Comparison of ENCODE assay signal across 20 mouse cellular contexts in the genomic region with DNA sequence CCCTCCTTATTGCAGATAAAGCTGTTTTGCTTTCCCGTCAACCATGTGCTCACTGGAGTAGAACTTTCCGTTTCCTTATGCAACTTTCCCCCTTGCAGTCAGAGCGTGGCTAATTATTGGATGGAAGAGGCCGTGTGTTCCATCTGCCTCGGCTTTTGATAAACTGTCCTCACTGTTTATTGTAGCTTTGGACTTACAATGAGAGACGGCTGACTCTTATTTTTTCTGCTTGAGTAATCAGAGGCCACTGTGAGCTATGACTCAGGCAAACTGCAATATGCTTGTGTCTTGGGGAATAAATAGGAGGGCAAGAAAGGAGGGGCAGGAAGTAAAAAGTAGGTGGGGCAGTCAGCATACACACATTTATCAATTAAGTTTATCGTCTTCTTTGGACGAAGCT. TPM values are rescaled to one million over a fixed set of nuclear protein-coding genes. Genes with fewer than 3 reads are reported as not detected.
DNase-seq lines count a peak whose midpoint lies in the region; ATAC-seq lines count a peak whose summit lies in the region.
"Had no signal": no experiment of that assay in that cellular context is flagged by ENCODE, and none has a peak within 500 bp of the region (broad histone marks: within the 10 kb centered on the region; RNA-seq: fewer than 3 reads in every experiment).

No protein-coding gene starts in this region.

- H3K36me3 ChIP-seq in embryonic facial prominence, embryonic 14.5 days (ENCODE audit: control insufficient read depth, insufficient read depth, low read length): no peaks in the 10 kb centered on the region
- no peaks in the 10 kb centered on the region for H3K36me3 ChIP-seq in embryonic facial prominence, embryonic 10.5 days (replicated peaks)
- H3K36me3 ChIP-seq: heart, embryonic 10.5 days; kidney, embryonic 15.5 days had no signal

- H3K27ac ChIP-seq in embryonic facial prominence, embryonic 14.5 days (replicated peaks; ENCODE audit: low read depth, low read length): no peak overlapping the region
- no peak overlapping the region for H3K27ac ChIP-seq in embryonic facial prominence, embryonic 10.5 days (replicated peaks)
- H3K27ac ChIP-seq: heart, embryonic 10.5 days; kidney, embryonic 15.5 days; layer of hippocampus, adult 2 months; liver, embryonic 14.5 days had no signal

- no peak overlapping the region for H3K9ac ChIP-seq in embryonic facial prominence, embryonic 14.5 days (ENCODE audit: low read depth, low read length)
- H3K9ac ChIP-seq: kidney, embryonic 15.5 days; liver, embryonic 14.5 days had no signal

- no peak overlapping the region for H3K4me3 ChIP-seq in embryonic facial prominence, embryonic 14.5 days (ENCODE audit: low read depth, low read length)
- no peak overlapping the region for H3K4me3 ChIP-seq in embryonic facial prominence, embryonic 10.5 days
- H3K4me3 ChIP-seq: heart, embryonic 10.5 days; kidney, embryonic 15.5 days; layer of hippocampus, adult 2 months had no signal

- no peaks in the 10 kb centered on the region; the same call in 1 of the 2 replicates for H3K4me1 ChIP-seq in embryonic facial prominence, embryonic 14.5 days (ENCODE audit: control insufficient read depth, insufficient read depth, low read length)
- H3K4me1 ChIP-seq in embryonic facial prominence, embryonic 10.5 days: peaks cover 12% of the 10 kb centered on the region

- ATAC-seq in embryonic facial prominence, embryonic 14.5 days (ENCODE audit: low read depth): no peak
- ATAC-seq: forebrain, embryonic 14.5 days had no signal

- no peaks in the 10 kb centered on the region for H3K9me3 ChIP-seq in embryonic facial prominence, embryonic 14.5 days (ENCODE audit: control insufficient read depth, low read length)
- H3K9me3 ChIP-seq in embryonic facial prominence, embryonic 10.5 days: no peaks in the 10 kb centered on the region
- H3K9me3 ChIP-seq: heart, embryonic 10.5 days; kidney, embryonic 15.5 days had no signal

- peak; percentile 10 for DNase-seq in embryonic facial prominence, embryonic 14.5 days (ENCODE audit: low spot score)
- no peak for DNase-seq in embryonic facial prominence, embryonic 10.5 days (ENCODE audit: low spot score)
- DNase-seq in left cerebral cortex, postnatal 4 days: peak; percentile 4
- no peak for DNase-seq in left cerebral cortex, postnatal 14 days (ENCODE audit: low spot score in 2 of 2)
- peak; percentile 23 for DNase-seq in NIH3T3 (ENCODE audit: low read depth)
- peak; percentile 81 for DNase-seq in retina, postnatal 1 day
- DNase-seq in adrenal gland, postnatal 36 days: no peak
- no peak for DNase-seq in lung, postnatal 14 days
- DNase-seq: adrenal gland, postnatal 10 days; B cell, adult 2 months; cerebellum, adult 18-20 months; gastrocnemius, postnatal 25 days; heart, postnatal 14 days; right cerebral cortex, postnatal 4 days; thymus, postnatal 25 days had no signal

- intact Hi-C loops in left cerebral cortex, postnatal 4 days (cut with DNase I): no loop called here
- intact Hi-C loops in left cerebral cortex, postnatal 14 days (cut with DNase I): no loop called here

- no peaks in the 10 kb centered on the region for H3K27me3 ChIP-seq in embryonic facial prominence, embryonic 14.5 days (replicated peaks; ENCODE audit: control insufficient read depth, insufficient read depth, low read length)
- H3K27me3 ChIP-seq in embryonic facial prominence, embryonic 10.5 days (replicated peaks; ENCODE audit: low read depth, poor library complexity, severe bottlenecking): no peaks in the 10 kb centered on the region
- H3K27me3 ChIP-seq: kidney, embryonic 15.5 days had no signal

- 57% methylated on average over 8 of the region's 8 CpGs for WGBS in embryonic facial prominence, embryonic 14.5 days
- 68% methylated on average over 8 of the region's 8 CpGs for WGBS in embryonic facial prominence, embryonic 10.5 days

- H3K4me2 ChIP-seq in embryonic facial prominence, embryonic 14.5 days (ENCODE audit: low read depth, low read length): no peak overlapping the region
- H3K4me2 ChIP-seq: kidney, embryonic 15.5 days had no signal

RNA-seq across cellular contexts. Expression of a gene that starts 12.8 kb away (rescaled TPM):
- polyA plus RNA-seq in embryonic facial prominence, embryonic 14.5 days (2014; fragmentation: Nextera tagmentation; extraction: Ambion mirVana): 5.3 and 5.9 TPM in 2 replicates
- 0.52 and 1.1 TPM in 2 replicates for polyA plus RNA-seq in embryonic facial prominence, embryonic 10.5 days (2016; fragmentation: Nextera tagmentation; extraction: Ambion mirVana)
- total RNA-seq in left cerebral cortex, postnatal 4 days (2021): under 1 TPM; 0.38 to 0.50 TPM
- total RNA-seq in left cerebral cortex, postnatal 14 days (2021): 1 to 10 TPM; 2.7 to 2.8 TPM
- total RNA-seq in adrenal gland, postnatal 36 days (2021): 1 to 10 TPM; 1.1 TPM

RNA-seq across cellular contexts. Expression of a gene that starts 31.7 kb away (rescaled TPM):
- 59.7 and 61.8 TPM in 2 replicates for polyA plus RNA-seq in embryonic facial prominence, embryonic 14.5 days (2014; fragmentation: Nextera tagmentation; extraction: Ambion mirVana)
- polyA plus RNA-seq in embryonic facial prominence, embryonic 10.5 days (2016; fragmentation: Nextera tagmentation; extraction: Ambion mirVana): 59.6 and 63.7 TPM in 2 replicates
- total RNA-seq in left cerebral cortex, postnatal 4 days (2021): 10 to 100 TPM; 47.0 to 47.7 TPM
- total RNA-seq in left cerebral cortex, postnatal 14 days (2021): 10 to 100 TPM; 63.3 to 64.4 TPM
- total RNA-seq in adrenal gland, postnatal 36 days (2021): 10 to 100 TPM; 68.4 to 72.6 TPM

Comparison
In these comparisons a context has a peak if more than half of its experiments do, and no peak if none do; other contexts are left out.
1. DNase-seq: peak in embryonic facial prominence, embryonic 14.5 days (single experiment), left cerebral cortex, postnatal 4 days (single experiment), NIH3T3 (single experiment) and retina, postnatal 1 day (single experiment); none in embryonic facial prominence, embryonic 10.5 days (single experiment), left cerebral cortex, postnatal 14 days (0 of 2), adrenal gland, postnatal 36 days (0 of 2) and lung, postnatal 14 days (single experiment).